Comparison of ENCODE assay signal across 8 mouse cellular contexts in genomic region chr5:90364526-90364925, GRCm38 (mm10). TPM values are rescaled to one million over a fixed set of nuclear protein-coding genes. Genes with fewer than 3 reads are reported as not detected.
DNase-seq lines count a peak whose midpoint lies in the region; ATAC-seq and TF ChIP-seq lines count a peak whose summit lies in the region.

No protein-coding gene starts in this region.

- ATAC-seq in intestine, embryonic 16.5 days, result no peak
- ATAC-seq in megakaryocyte-erythroid progenitor cell, adult 5-6 weeks (replicated peaks; ENCODE audit: low FRiP score, low TSS enrichment, poor library complexity, severe bottlenecking), result peak; percentile 67

- H3K4me2 ChIP-seq in intestine, embryonic 16.5 days (ENCODE audit: low read depth, low read length), result peak overlapping the region; percentile 57

- TF ChIP-seq POLR2A in small intestine, adult 2 months (IDR thresholded peaks at IDR 0.05; ENCODE audit: low read depth, low read length), result no peak

- H3K4me3 ChIP-seq in intestine, embryonic 16.5 days (ENCODE audit: low read length), result peak overlapping the region; percentile 96
- no peak overlapping the region; the same call in 1 of the 2 replicates for H3K4me3 ChIP-seq in small intestine, adult 2 months (ENCODE audit: low read depth, low read length)

- no peak for TF ChIP-seq CTCF in small intestine, adult 2 months (IDR thresholded peaks at IDR 0.05; ENCODE audit: extremely low read depth, insufficient read length, insufficient replicate concordance, low read depth, low read length)

- H3K36me3 ChIP-seq in intestine, embryonic 16.5 days (ENCODE audit: control insufficient read depth, insufficient read depth, low read length), result no peaks in the 10 kb centered on the region
- peaks cover 3% of the 10 kb centered on the region; the same call in 1 of the 2 replicates for H3K36me3 ChIP-seq in small intestine, adult 2 months (ENCODE audit: control insufficient read depth, insufficient read depth, low read length)

- no peaks in the 10 kb centered on the region for H3K9me3 ChIP-seq in intestine, embryonic 16.5 days (ENCODE audit: control insufficient read depth, low read length)

- 1% methylated on average over 6 of the region's 6 CpGs for WGBS in intestine, embryonic 16.5 days
- WGBS in small intestine, adult 2 months, result under 1% methylated on average over 6 of the region's 6 CpGs

- peak; percentile 54 to 58 for DNase-seq in urinary bladder, adult 18-20 months (ENCODE audit: low spot score in 2 of 2)
- DNase-seq in urinary bladder, postnatal 4 days (ENCODE audit: low spot score in 2 of 2), result no peak
- DNase-seq in embryo, embryonic 11 days, result peak; percentile 73
- peak; percentile 27 to 66 for DNase-seq in gastrocnemius, postnatal 4 days (ENCODE audit: low spot score in 2 of 2)
- peak; percentile 81 to 83 for DNase-seq in left cerebral cortex, postnatal 14 days (ENCODE audit: low spot score in 2 of 2)

- H3K27ac ChIP-seq in intestine, embryonic 16.5 days (ENCODE audit: low read length), result no peak overlapping the region; the same call in 1 of the 2 replicates
- H3K27ac ChIP-seq in small intestine, adult 2 months (ENCODE audit: insufficient read depth, low read depth, low read length), result peak overlapping the region; percentile 91; the same call in 1 of the 2 replicates

- no peaks in the 10 kb centered on the region for H3K27me3 ChIP-seq in intestine, embryonic 16.5 days (replicated peaks; ENCODE audit: control insufficient read depth, insufficient read depth, low read length)
- no peaks in the 10 kb centered on the region for H3K27me3 ChIP-seq in small intestine, adult 2 months (ENCODE audit: control insufficient read depth, insufficient read depth, low read length)

- H3K4me1 ChIP-seq in intestine, embryonic 16.5 days (ENCODE audit: control insufficient read depth, insufficient read depth, low read length), result peaks cover 12% of the 10 kb centered on the region
- peaks cover 2% of the 10 kb centered on the region; the same call in 1 of the 2 replicates for H3K4me1 ChIP-seq in small intestine, adult 2 months (ENCODE audit: control insufficient read depth, insufficient read depth, insufficient read length, low read length)

- peak overlapping the region; percentile 99 for H3K9ac ChIP-seq in intestine, embryonic 16.5 days (ENCODE audit: low read depth, low read length)

- intact Hi-C loops in left cerebral cortex, postnatal 14 days (cut with DNase I), result loop anchor here (5.0 kb wide), 1 partner anchor 72 kb away; no protein-coding TSS in a partner anchor

RNA-seq across cellular contexts. Expression of gene Ankrd17, which starts 1.9 kb away (rescaled TPM):
- 10 to 100 TPM; 78.9 to 85.1 TPM for total RNA-seq in gastrocnemius, postnatal 4 days (2021)
- polyA plus RNA-seq in intestine, embryonic 16.5 days (2015; fragmentation: Nextera tagmentation; extraction: Ambion mirVana), result 16.1 and 17.8 TPM in 2 replicates
- total RNA-seq in left cerebral cortex, postnatal 14 days (2021), result 100 to 1,000 TPM; 105 to 106 TPM
- total RNA-seq in megakaryocyte-erythroid progenitor cell, adult 5-6 weeks (2014; fragmentation: Nextera tagmentation), result 115 and 123 TPM in 2 replicates
- total RNA-seq in megakaryocyte-erythroid progenitor cell, adult 5-6 weeks (2017), result 115 and 119 TPM in 2 replicates
- 6.6 and 13.0 TPM in 2 replicates for polyA plus RNA-seq in small intestine, adult 2 months (2012; rRNA removed)

RNA-seq across cellular contexts. Expression of gene Gm9958, which starts 2.5 kb away (rescaled TPM):
- total RNA-seq in gastrocnemius, postnatal 4 days (2021), result 1 to 10 TPM; 1.4 to 2.1 TPM
- 5.2 and 6.3 TPM in 2 replicates for polyA plus RNA-seq in intestine, embryonic 16.5 days (2015; fragmentation: Nextera tagmentation; extraction: Ambion mirVana)
- 1 to 10 TPM; 1.4 to 1.6 TPM for total RNA-seq in left cerebral cortex, postnatal 14 days (2021)
- 3.3 and 5.2 TPM in 2 replicates for total RNA-seq in megakaryocyte-erythroid progenitor cell, adult 5-6 weeks (2014; fragmentation: Nextera tagmentation)
- 1.4 and 2.4 TPM in 2 replicates for total RNA-seq in megakaryocyte-erythroid progenitor cell, adult 5-6 weeks (2017)
- polyA plus RNA-seq in small intestine, adult 2 months (2012; rRNA removed), result 0.09 and 0.43 TPM in 2 replicates

Comparison
In these comparisons a context has a peak if more than half of its experiments do, and no peak if none do; other contexts are left out.
1. DNase-seq: peak in urinary bladder, adult 18-20 months (2 of 2), embryo, embryonic 11 days (single experiment), gastrocnemius, postnatal 4 days (2 of 2) and left cerebral cortex, postnatal 14 days (2 of 2); none in urinary bladder, postnatal 4 days (0 of 2).